Mouse (Mus musculus) limb, embryonic 15.5 days (tissue): Measurements from ENCODE around the gene Olfr1373. TPM values are rescaled to one million over a fixed set of nuclear protein-coding genes. Genes with fewer than 3 reads are reported as not detected.
"Not testable (repeated sequence)": the region's sequence is repeated elsewhere in the genome, so short reads cannot be mapped to it uniquely, and the experiment has no call there.

Experiments used
- ATAC-seq: fragments of 200-750 bp; cut with Nextera tagmentation; 2 replicates; pipeline ENCODE4 v1.8.0; 2017; ENCODE audit warnings: low read depth, moderate TSS enrichment; ENCODE audit not compliant: insufficient number of reproducible peaks, low FRiP score, low TSS enrichment
- H3K27ac ChIP-seq: fragments of 300-500 bp; sonication (generic); 2 replicates; pipeline ENCODE4 v1.5.1; 2015; ENCODE audit warnings: moderate library complexity, mild to moderate bottlenecking, inconsistent platforms
- H3K27me3 ChIP-seq: fragments of 300-500 bp; sonication (generic); 2 replicates; pipeline ENCODE4 v1.6.1; 2015; ENCODE audit warnings: inconsistent platforms
- H3K36me3 ChIP-seq: fragments of 300-500 bp; sonication (generic); 2 replicates; pipeline ENCODE4 v1.6.1; 2015; ENCODE audit warnings: inconsistent platforms
- H3K4me1 ChIP-seq: fragments of 300-500 bp; sonication (generic); 2 replicates; pipeline ENCODE4 v1.6.1; 2015; ENCODE audit warnings: inconsistent platforms
- H3K4me2 ChIP-seq: fragments of 300-500 bp; sonication (generic); 2 replicates; pipeline ENCODE4 v1.6.1; 2015; ENCODE audit warnings: mild to moderate bottlenecking, inconsistent platforms
- H3K4me3 ChIP-seq: fragments of 300-500 bp; sonication (generic); 2 replicates; pipeline ENCODE4 v1.5.1; 2015; ENCODE audit warnings: mild to moderate bottlenecking, inconsistent platforms
- H3K9ac ChIP-seq: fragments of 300-500 bp; sonication (generic); 2 replicates; pipeline ENCODE4 v1.6.1; 2015; ENCODE audit warnings: inconsistent platforms
- H3K9me3 ChIP-seq: fragments of 300-500 bp; sonication (generic); 2 replicates; pipeline ENCODE4 v1.6.1; 2016; ENCODE audit warnings: inconsistent platforms
- WGBS: fragments of 180-500 bp; shearing (Covaris S2); methylation state at CpG from one replicate; pipeline ENCODE4 v1.1.7; 2015; 5-methylcytosine and 5-hydroxymethylcytosine counted together
- polyA plus RNA-seq: library from polyadenylated mRNA; unstranded; fragments of >200 nt; fragmentation: Nextera tagmentation; extraction: Ambion mirVana; gene quantifications from 2 replicates; pipeline ENCODE4 v1.2.1, GENCODE M21; 2015

Olfr1373 gene
- polyA plus RNA-seq, 1 experiment from 2014 or later, result not detected

DNA sequence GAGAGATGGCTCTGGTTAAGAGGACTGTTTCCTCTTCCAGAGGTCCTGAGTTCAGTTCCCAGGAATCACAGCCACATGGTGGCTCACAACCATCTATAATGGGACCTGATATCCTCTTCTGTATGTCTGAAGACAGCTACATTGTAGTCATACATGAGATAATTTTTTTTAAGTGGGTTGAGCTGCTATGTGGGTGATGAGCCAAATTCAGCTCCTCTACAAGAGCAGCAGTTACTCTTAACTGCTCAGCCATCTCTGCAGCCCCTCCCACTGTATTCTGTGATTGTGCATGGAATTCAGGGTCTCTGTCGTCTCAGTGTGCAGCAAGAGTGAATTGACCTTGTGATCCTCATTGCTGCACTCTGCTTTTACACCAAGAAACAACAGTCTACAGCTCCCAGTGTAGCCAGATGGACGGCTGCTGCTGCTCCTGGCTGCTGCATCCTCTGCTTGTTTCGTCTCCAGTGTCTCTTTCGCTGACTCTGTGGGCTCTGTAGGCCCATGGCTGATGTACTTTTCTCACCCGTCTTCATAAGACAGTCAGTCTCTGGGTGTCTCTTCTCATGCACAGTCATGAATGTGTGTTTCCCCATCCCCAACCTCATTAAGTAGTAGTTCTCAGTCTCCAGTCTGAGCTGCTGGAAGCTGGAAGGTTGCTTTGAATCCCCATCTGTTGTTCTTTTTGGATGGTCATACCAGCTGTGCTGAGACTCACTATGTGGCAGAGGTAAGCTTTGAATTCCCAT is 16.8 kb downstream of the Olfr1373 start:
- H3K27me3 ChIP-seq, result no peaks in the 10 kb centered on the region
- H3K9ac ChIP-seq, result no peak overlapping the region
- H3K4me3 ChIP-seq, result no peak overlapping the region
- H3K36me3 ChIP-seq, result peaks cover 18% of the 10 kb centered on the region
- no peak overlapping the region for H3K27ac ChIP-seq
- 0 out of 2 replicates have a peak, but pooled peaks cover 3% of the 10 kb centered on the region for H3K4me1 ChIP-seq
- H3K4me2 ChIP-seq, result no peak overlapping the region
- 69% methylated on average over 5 of the region's 5 CpGs for WGBS
- no peaks in the 10 kb centered on the region for H3K9me3 ChIP-seq
- no peak for ATAC-seq

DNA sequence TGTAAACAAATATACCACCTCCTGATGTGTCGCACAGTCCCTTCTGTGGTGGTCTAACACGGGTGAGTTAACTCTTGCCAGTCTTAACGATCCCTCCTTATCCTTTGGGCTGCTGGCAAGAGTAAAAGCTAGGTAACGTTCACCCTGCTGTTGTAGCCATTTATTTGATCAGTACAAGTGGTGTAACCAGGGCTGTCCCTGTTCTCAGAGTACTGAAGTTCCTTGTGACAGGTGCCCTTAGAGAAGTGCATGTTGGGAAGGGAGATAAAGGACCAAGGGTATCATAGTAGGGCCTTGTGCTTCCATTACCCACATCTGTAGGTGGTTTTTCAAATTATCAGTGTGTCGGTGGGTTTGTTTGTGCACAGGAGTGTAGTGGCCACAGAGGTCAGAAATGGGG is 17.6 kb downstream of the Olfr1373 start:
- Histone ChIP-seq H3K4me1 (0 out of 2 replicates have a peak, but pooled peaks cover 3% of the 10 kb centered on the region), H3K27ac (no peak overlapping the region), H3K4me2 (no peak overlapping the region), H3K9me3 (no peaks in the 10 kb centered on the region), H3K9ac (no peak overlapping the region), H3K27me3 (no peaks in the 10 kb centered on the region), H3K36me3 (peaks cover 24% of the 10 kb centered on the region), H3K4me3 (no peak overlapping the region)
- 63% methylated on average over 5 of the region's 5 CpGs for WGBS
- ATAC-seq, result no peak

DNA sequence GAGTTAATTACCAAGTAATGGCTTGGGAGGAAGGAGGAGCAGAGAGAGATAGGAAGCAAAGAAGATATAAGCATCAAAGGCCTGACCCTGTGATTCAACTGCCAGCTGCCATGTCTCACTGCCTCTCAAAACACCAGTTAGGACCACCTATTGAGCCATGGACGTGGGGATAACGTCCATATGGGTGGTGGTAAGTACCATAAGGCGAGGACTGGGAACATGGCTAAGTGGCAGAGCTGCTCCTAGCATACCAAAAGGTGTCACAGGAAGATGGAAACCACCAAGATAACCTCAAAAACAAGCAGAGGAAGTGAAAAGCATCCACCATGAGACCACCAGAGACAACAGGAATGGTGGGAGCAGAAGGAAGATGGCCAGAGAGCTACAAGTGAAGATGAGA is 18.2 kb downstream of the Olfr1373 start:
- H3K9ac ChIP-seq, result no peak overlapping the region
- ATAC-seq, result no peak
- H3K9me3 ChIP-seq, result no peaks in the 10 kb centered on the region
- H3K27ac ChIP-seq, result no peak overlapping the region
- 0 out of 2 replicates have a peak, but pooled peaks cover 3% of the 10 kb centered on the region for H3K4me1 ChIP-seq
- H3K36me3 ChIP-seq, result peaks cover 29% of the 10 kb centered on the region
- no peak overlapping the region for H3K4me2 ChIP-seq
- 70% methylated on average over 3 of the region's 3 CpGs for WGBS
- no peaks in the 10 kb centered on the region for H3K27me3 ChIP-seq
- H3K4me3 ChIP-seq, result no peak overlapping the region

GRCm38 (mm10) chr11:52124468-52124867 is 20.9 kb downstream of the Olfr1373 start:
- 84% methylated on average over 4 of the region's 4 CpGs for WGBS
- H3K4me3 ChIP-seq, result no peak overlapping the region

GRCm38 (mm10) chr11:52122045-52122444 is 23.3 kb downstream of the Olfr1373 start:
- H3K4me1 ChIP-seq, result no peaks in the 10 kb centered on the region
- peaks cover 78% of the 10 kb centered on the region for H3K36me3 ChIP-seq
- H3K9ac ChIP-seq, result no peak overlapping the region
- H3K4me2 ChIP-seq, result no peak overlapping the region
- WGBS, result 93% methylated on average over 6 of the region's 6 CpGs
- H3K27ac ChIP-seq, result no peak overlapping the region
- no peaks in the 10 kb centered on the region for H3K27me3 ChIP-seq
- H3K9me3 ChIP-seq, result 0 out of 2 replicates have a peak, but pooled peaks cover 6% of the 10 kb centered on the region
- no peak overlapping the region for H3K4me3 ChIP-seq
- ATAC-seq, result no peak

More at GRCm38 (mm10) chr11:52124468-52124867, 20.9 kb downstream of the Olfr1373 start:
- H3K27me3 ChIP-seq, result no peaks in the 10 kb centered on the region
- no peak overlapping the region for H3K27ac ChIP-seq
- no peaks in the 10 kb centered on the region for H3K4me1 ChIP-seq
- no peak for ATAC-seq
- H3K4me2 ChIP-seq, result no peak overlapping the region
- H3K9me3 ChIP-seq, result 0 out of 2 replicates have a peak, but pooled peaks cover 6% of the 10 kb centered on the region
- H3K36me3 ChIP-seq, result peaks cover 54% of the 10 kb centered on the region
- H3K9ac ChIP-seq, result no peak overlapping the region

GRCm38 (mm10) chr11:52120415-52120814 is 24.9 kb downstream of the Olfr1373 start:
- not testable (repeated sequence) for ATAC-seq, H3K27me3 ChIP-seq, H3K4me3 ChIP-seq, H3K4me2 ChIP-seq, H3K9ac ChIP-seq, H3K9me3 ChIP-seq, H3K27ac ChIP-seq, H3K4me1 ChIP-seq
- H3K36me3 ChIP-seq, result peaks cover 90% of the 10 kb centered on the region

DNA sequence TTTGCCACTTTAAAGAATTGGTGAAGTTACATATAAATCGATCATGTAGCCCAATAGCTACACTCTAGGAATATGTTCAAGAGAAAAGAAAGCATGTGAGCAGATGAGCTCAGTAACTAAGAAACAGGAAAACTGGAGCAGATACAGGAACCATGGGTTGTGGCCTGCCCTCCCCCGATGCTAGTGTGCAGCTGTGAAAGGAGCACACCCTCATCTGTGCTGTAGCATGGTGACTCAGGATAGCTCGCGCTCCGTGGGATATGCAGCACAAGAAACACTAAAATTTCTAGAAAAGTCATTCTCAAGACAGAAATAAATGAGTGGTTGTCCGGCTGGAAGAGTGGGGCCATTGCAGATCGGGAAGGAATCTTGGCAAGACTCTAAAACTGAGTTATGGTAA is 28.2 kb downstream of the Olfr1373 start:
- Histone ChIP-seq H3K4me1 (no peaks in the 10 kb centered on the region), H3K27ac (no peak overlapping the region), H3K9ac (no peak overlapping the region), H3K4me2 (no peak overlapping the region), H3K9me3 (0 out of 2 replicates have a peak, but pooled peaks cover 6% of the 10 kb centered on the region), H3K4me3 (no peak overlapping the region), H3K36me3 (peaks cover 82% of the 10 kb centered on the region), H3K27me3 (no peaks in the 10 kb centered on the region)
- ATAC-seq, result no peak
- 93% methylated on average over 7 of the region's 7 CpGs for WGBS

GRCm38 (mm10) chr11:52116117-52116516 is 29.2 kb downstream of the Olfr1373 start:
- 92% methylated on average over 6 of the region's 6 CpGs for WGBS

GRCm38 (mm10) chr11:52115479-52115878 is 29.8 kb downstream of the Olfr1373 start:
- no peaks in the 10 kb centered on the region for H3K27me3 ChIP-seq
- H3K4me1 ChIP-seq, result no peaks in the 10 kb centered on the region
- no peak overlapping the region for H3K4me3 ChIP-seq
- no peak overlapping the region for H3K9ac ChIP-seq
- H3K4me2 ChIP-seq, result no peak overlapping the region
- ATAC-seq, result no peak
- WGBS, result 96% methylated on average over 3 of the region's 3 CpGs
- H3K9me3 ChIP-seq, result 0 out of 2 replicates have a peak, but pooled peaks cover 6% of the 10 kb centered on the region
- no peak overlapping the region for H3K27ac ChIP-seq
- peaks cover 67% of the 10 kb centered on the region for H3K36me3 ChIP-seq

More at GRCm38 (mm10) chr11:52116117-52116516, 29.2 kb downstream of the Olfr1373 start:
- not testable (repeated sequence) for H3K9me3 ChIP-seq, H3K27me3 ChIP-seq, H3K27ac ChIP-seq, H3K4me2 ChIP-seq, ATAC-seq, H3K4me1 ChIP-seq, H3K9ac ChIP-seq, H3K4me3 ChIP-seq
- H3K36me3 ChIP-seq, result peaks cover 71% of the 10 kb centered on the region

DNA sequence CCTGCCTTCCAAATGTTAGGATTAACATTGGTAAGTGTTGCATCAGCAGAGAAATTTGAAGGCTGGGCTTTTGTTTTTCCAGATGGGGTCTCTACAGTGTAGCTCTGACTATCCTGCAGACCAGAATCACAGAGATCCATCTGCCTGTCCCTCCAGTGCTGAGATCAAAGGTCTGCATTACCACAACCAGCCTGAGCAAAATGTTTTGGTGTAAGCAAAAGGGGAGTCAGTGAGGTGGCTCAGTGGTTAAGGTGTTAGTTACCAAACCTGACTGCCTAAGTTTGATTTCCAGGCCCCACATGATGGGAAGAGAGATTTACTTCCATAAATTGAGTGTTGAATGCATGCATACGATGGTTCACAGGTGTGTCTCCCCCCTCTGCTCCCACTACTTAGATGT is 35.9 kb downstream of the Olfr1373 start:
- WGBS, result 81% methylated on average over 1 of the region's 1 CpGs
- no peak for ATAC-seq
- H3K4me2 ChIP-seq, result no peak overlapping the region
- peaks cover 10% of the 10 kb centered on the region; the same call in 1 of the 2 replicates for H3K36me3 ChIP-seq
- H3K4me3 ChIP-seq, result no peak overlapping the region
- H3K27ac ChIP-seq, result no peak overlapping the region
- no peaks in the 10 kb centered on the region for H3K9me3 ChIP-seq
- no peaks in the 10 kb centered on the region for H3K4me1 ChIP-seq
- H3K9ac ChIP-seq, result no peak overlapping the region
- H3K27me3 ChIP-seq, result no peaks in the 10 kb centered on the region

- no peak overlapping the region for H3K4me3 ChIP-seq
These were observed 36.5 kb downstream of the Olfr1373 start for GRCm38 (mm10) chr11:52108796-52109195.

GRCm38 (mm10) chr11:52106438-52106837 is 38.9 kb downstream of the Olfr1373 start:
- no peak for ATAC-seq
- Histone ChIP-seq H3K36me3 (no peaks in the 10 kb centered on the region), H3K4me1 (peaks cover 6% of the 10 kb centered on the region), H3K4me3 (no peak overlapping the region), H3K27ac (no peak overlapping the region), H3K27me3 (no peaks in the 10 kb centered on the region), H3K9me3 (no peaks in the 10 kb centered on the region), H3K9ac (no peak overlapping the region), H3K4me2 (no peak overlapping the region)
- 90% methylated on average over 1 of the region's 1 CpGs for WGBS

More at GRCm38 (mm10) chr11:52108796-52109195, 36.5 kb downstream of the Olfr1373 start:
- Histone ChIP-seq H3K27me3 (no peaks in the 10 kb centered on the region), H3K36me3 (peaks cover 4% of the 10 kb centered on the region; the same call in 1 of the 2 replicates), H3K4me2 (no peak overlapping the region), H3K27ac (no peak overlapping the region), H3K9me3 (no peaks in the 10 kb centered on the region), H3K9ac (no peak overlapping the region), H3K4me1 (no peaks in the 10 kb centered on the region)
- no peak for ATAC-seq
- WGBS, result 84% methylated on average over 5 of the region's 5 CpGs
